Mouse (Mus musculus): ENCODE data around the gene Exoc6. TPM values are rescaled to one million over a fixed set of nuclear protein-coding genes. Genes with fewer than 3 reads are reported as not detected.
A peak's percentile ranks its signal among the peaks of the same experiment; 100 is the strongest.

The Exoc6 gene
- polyA plus RNA-seq, 1 experiment from 2014 or later = 23.3 TPM

DNA sequence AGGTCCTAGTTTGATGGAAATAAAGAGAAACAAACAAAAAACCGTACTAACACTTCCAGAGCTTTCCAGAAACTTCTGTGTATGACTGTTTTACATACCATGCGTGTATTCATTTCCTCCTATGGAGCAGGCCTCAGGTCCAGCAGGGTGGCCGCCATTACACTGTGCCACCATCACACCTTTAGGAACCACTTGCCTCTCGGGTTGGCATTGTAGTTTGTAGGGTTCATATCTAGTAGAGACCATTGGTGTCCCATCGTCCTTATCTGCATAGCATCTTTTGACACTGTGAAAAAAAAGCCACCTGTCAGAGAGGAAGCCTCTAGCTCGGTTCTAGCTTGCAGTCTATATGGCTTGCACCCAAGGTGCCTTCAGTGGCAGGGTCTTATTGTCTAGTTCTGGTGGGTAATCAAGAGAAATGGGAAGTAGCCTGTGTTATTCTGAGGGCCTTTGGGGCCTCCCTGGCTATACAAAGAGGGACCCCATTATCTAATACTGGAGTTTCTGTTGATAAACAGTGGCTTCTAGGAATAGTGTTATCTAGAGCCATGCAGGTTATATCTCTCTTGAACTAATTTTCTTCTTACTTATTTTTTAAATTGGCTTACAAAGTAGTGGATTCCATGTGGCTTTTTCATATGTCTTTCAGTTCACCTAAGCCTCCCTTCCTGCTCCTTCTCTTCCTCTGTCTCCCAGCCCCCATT is 5.8 kb downstream of the Exoc6 start:
- no peak overlapping the region for H3K9ac ChIP-seq (ENCODE audit: low read depth, low read length)
- H3K9me3 ChIP-seq (ENCODE audit: control insufficient read depth) = no peaks in the 10 kb centered on the region
- no peak for ATAC-seq
- TF ChIP-seq CTCF (IDR thresholded peaks at IDR 0.05; ENCODE audit: low read depth) = no peak
- 82% methylated on average over 6 of the region's 6 CpGs for WGBS
- H3K4me3 ChIP-seq (ENCODE audit: low read depth, low read length) = no peak overlapping the region
- no peaks in the 10 kb centered on the region; the same call in 1 of the 2 replicates for H3K4me1 ChIP-seq (replicated peaks; ENCODE audit: control insufficient read depth, insufficient read depth, low read length)
- no peak overlapping the region for H3K27ac ChIP-seq (ENCODE audit: low read depth, low read length)
- H3K27me3 ChIP-seq (replicated peaks; ENCODE audit: control insufficient read depth, insufficient read depth, low read length) = no peaks in the 10 kb centered on the region
- H3K36me3 ChIP-seq (ENCODE audit: control insufficient read depth, insufficient read depth) = no peaks in the 10 kb centered on the region
- H3K4me2 ChIP-seq (replicated peaks; ENCODE audit: low read depth) = no peak overlapping the region

DNA sequence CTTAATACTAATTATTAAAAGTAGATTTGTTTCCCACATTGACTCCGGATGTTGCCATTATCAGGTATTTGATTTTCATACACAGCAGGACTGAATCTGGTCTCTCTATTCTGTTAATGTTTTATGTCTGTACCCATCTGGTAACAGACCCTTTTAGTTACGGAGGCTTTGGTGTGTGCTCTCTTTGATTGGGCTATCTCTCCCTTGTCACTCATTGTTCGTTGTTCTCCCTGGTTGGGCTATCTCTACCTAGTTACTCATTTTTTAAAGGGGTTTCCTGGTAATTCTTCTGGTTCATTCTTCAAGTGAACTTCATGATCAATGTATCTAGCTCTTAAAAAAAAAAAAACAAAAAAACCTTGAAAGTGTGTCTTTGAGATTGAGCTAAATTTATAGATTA is 7.7 kb downstream of the Exoc6 start:
- no peak overlapping the region for H3K4me2 ChIP-seq (replicated peaks; ENCODE audit: low read depth)
- WGBS = 76% methylated on average over 3 of the region's 3 CpGs
- no peak overlapping the region for H3K9ac ChIP-seq (ENCODE audit: low read depth, low read length)
- H3K4me1 ChIP-seq (replicated peaks; ENCODE audit: control insufficient read depth, insufficient read depth, low read length) = no peaks in the 10 kb centered on the region; the same call in 1 of the 2 replicates
- H3K4me3 ChIP-seq (ENCODE audit: low read depth, low read length) = no peak overlapping the region
- TF ChIP-seq CTCF (IDR thresholded peaks at IDR 0.05; ENCODE audit: low read depth) = no peak
- H3K9me3 ChIP-seq (ENCODE audit: control insufficient read depth) = no peaks in the 10 kb centered on the region
- H3K27me3 ChIP-seq (replicated peaks; ENCODE audit: control insufficient read depth, insufficient read depth, low read length) = no peaks in the 10 kb centered on the region
- ATAC-seq = no peak
- no peak overlapping the region for H3K27ac ChIP-seq (ENCODE audit: low read depth, low read length)
- no peaks in the 10 kb centered on the region for H3K36me3 ChIP-seq (ENCODE audit: control insufficient read depth, insufficient read depth)

GRCm38 (mm10) chr19:37559286-37560079 is 9.3 kb downstream of the Exoc6 start:
- Histone ChIP-seq H3K4me2 (replicated peaks; ENCODE audit: low read depth) (peak overlapping the region; percentile 50), H3K27ac (ENCODE audit: low read depth, low read length) (peak overlapping the region; percentile 57), H3K4me1 (replicated peaks; ENCODE audit: control insufficient read depth, insufficient read depth, low read length) (no peaks in the 10 kb centered on the region; the same call in 1 of the 2 replicates), H3K9me3 (ENCODE audit: control insufficient read depth) (no peaks in the 10 kb centered on the region), H3K36me3 (ENCODE audit: control insufficient read depth, insufficient read depth) (no peaks in the 10 kb centered on the region), H3K27me3 (replicated peaks; ENCODE audit: control insufficient read depth, insufficient read depth, low read length) (no peaks in the 10 kb centered on the region), H3K9ac (ENCODE audit: low read depth, low read length) (no peak overlapping the region), H3K4me3 (ENCODE audit: low read depth, low read length) (no peak overlapping the region)
- no peak for ATAC-seq
- 27% methylated on average over 9 of the region's 9 CpGs for WGBS
- peak; percentile 63 for TF ChIP-seq CTCF (IDR thresholded peaks at IDR 0.05; ENCODE audit: low read depth)

GRCm38 (mm10) chr19:37560080-37560427 is 9.8 kb downstream of the Exoc6 start:
- H3K4me3 ChIP-seq (ENCODE audit: low read depth, low read length) = no peak overlapping the region
- peak overlapping the region; percentile 50 for H3K4me2 ChIP-seq (replicated peaks; ENCODE audit: low read depth)
- 0 out of 2 replicates have a peak, but pooled peaks have one; percentile 12 for TF ChIP-seq CTCF (IDR thresholded peaks at IDR 0.05; ENCODE audit: low read depth)
- no peaks in the 10 kb centered on the region; the same call in 1 of the 2 replicates for H3K4me1 ChIP-seq (replicated peaks; ENCODE audit: control insufficient read depth, insufficient read depth, low read length)
- H3K9me3 ChIP-seq (ENCODE audit: control insufficient read depth) = no peaks in the 10 kb centered on the region
- no peaks in the 10 kb centered on the region for H3K27me3 ChIP-seq (replicated peaks; ENCODE audit: control insufficient read depth, insufficient read depth, low read length)
- no peak overlapping the region for H3K9ac ChIP-seq (ENCODE audit: low read depth, low read length)
- no peaks in the 10 kb centered on the region for H3K36me3 ChIP-seq (ENCODE audit: control insufficient read depth, insufficient read depth)
- WGBS = 14% methylated on average over 6 of the region's 6 CpGs
- ATAC-seq = peak; percentile 26; the same call in 1 of the 2 replicates
- peak overlapping the region; percentile 57 for H3K27ac ChIP-seq (ENCODE audit: low read depth, low read length)

DNA sequence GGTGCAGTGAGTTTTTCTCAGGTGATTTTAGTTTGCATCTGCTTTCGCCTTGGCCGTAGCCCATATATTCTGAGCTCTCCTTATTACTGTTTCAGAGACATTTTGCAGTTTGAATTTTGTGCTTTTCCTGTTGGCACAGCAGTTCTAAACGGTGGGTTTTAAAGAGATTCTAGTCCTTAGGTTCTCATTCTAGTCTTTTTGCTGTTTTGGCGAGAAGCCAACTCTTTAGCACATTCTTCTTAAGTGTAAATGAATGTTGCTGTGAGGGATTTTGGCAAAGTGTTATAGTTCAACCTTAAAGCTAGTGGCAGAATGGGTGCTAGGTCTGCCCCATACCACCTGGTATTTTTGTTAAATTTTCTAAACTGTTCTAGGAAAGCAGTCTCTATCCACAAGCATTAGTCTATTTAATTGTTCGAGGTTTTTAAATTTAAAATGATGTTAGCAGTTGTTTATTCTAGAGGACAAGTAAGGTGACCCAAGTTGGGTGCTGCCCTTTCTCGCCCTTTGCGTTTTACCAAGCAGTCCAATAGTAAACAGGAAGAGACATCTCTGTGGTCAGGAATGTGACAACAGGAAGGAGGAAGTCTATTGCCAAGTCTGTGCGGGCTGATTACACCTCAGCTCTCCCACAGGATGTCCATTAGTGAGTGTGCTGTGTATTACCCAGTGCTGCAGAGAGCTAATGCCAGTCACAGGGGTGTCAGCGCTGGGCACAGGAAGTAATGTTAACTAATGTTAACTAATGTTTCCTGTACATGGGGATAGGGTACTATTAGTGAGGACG is 11.1 kb downstream of the Exoc6 start:
- Histone ChIP-seq H3K4me1 (replicated peaks; ENCODE audit: control insufficient read depth, insufficient read depth, low read length) (no peaks in the 10 kb centered on the region; the same call in 1 of the 2 replicates), H3K4me2 (replicated peaks; ENCODE audit: low read depth) (no peak overlapping the region), H3K36me3 (ENCODE audit: control insufficient read depth, insufficient read depth) (no peaks in the 10 kb centered on the region), H3K27me3 (replicated peaks; ENCODE audit: control insufficient read depth, insufficient read depth, low read length) (no peaks in the 10 kb centered on the region), H3K27ac (ENCODE audit: low read depth, low read length) (no peak overlapping the region), H3K4me3 (ENCODE audit: low read depth, low read length) (no peak overlapping the region), H3K9me3 (ENCODE audit: control insufficient read depth) (no peaks in the 10 kb centered on the region), H3K9ac (ENCODE audit: low read depth, low read length) (no peak overlapping the region)
- ATAC-seq = no peak
- WGBS = 61% methylated on average over 10 of the region's 10 CpGs
- no peak for TF ChIP-seq CTCF (IDR thresholded peaks at IDR 0.05; ENCODE audit: low read depth)

DNA sequence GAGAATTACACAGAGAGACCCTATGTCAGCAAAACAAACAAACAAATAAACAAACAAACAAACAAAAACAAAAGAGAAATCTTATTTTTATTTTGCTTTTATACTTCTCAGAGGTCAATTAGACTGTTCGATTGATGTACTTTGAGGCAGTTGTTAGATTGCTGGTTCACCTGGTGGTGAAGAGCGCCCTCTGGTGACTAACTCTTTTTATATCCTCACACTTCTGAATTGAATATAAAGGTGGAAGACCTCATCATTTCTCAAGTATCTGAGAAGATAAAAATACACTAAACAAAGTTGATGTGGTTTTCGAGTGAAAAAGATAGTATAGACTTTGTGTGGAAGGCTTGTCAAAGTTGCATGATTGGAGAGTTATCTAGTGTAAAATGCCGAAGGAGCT is 13.5 kb downstream of the Exoc6 start:
- no peak overlapping the region for H3K4me3 ChIP-seq (ENCODE audit: low read depth, low read length)
- 27% methylated on average over 4 of the region's 4 CpGs for WGBS
- no peak overlapping the region for H3K4me2 ChIP-seq (replicated peaks; ENCODE audit: low read depth)
- no peaks in the 10 kb centered on the region for H3K27me3 ChIP-seq (replicated peaks; ENCODE audit: control insufficient read depth, insufficient read depth, low read length)
- H3K9ac ChIP-seq (ENCODE audit: low read depth, low read length) = no peak overlapping the region
- no peaks in the 10 kb centered on the region for H3K36me3 ChIP-seq (ENCODE audit: control insufficient read depth, insufficient read depth)
- no peak overlapping the region for H3K27ac ChIP-seq (ENCODE audit: low read depth, low read length)
- H3K4me1 ChIP-seq (replicated peaks; ENCODE audit: control insufficient read depth, insufficient read depth, low read length) = no peaks in the 10 kb centered on the region; the same call in 1 of the 2 replicates
- no peaks in the 10 kb centered on the region for H3K9me3 ChIP-seq (ENCODE audit: control insufficient read depth)
- no peak for ATAC-seq
- TF ChIP-seq CTCF (IDR thresholded peaks at IDR 0.05; ENCODE audit: low read depth) = peak; percentile 84

Data from intestine, postnatal 0 days (tissue).